Mouse (Mus musculus) adrenal gland, adult 18-20 months (tissue): ENCODE measurements around the gene Sgsm2. TPM values are rescaled to one million over a fixed set of nuclear protein-coding genes. Genes with fewer than 3 reads are reported as not detected.

Experiments
- DNase-seq, 2 experiments: peaks; one replicate each; pipeline ENCODE4 v3.0.0; 2021 to 2022; ENCODE audit warnings: low spot score in 2 of 2
- long read RNA-seq, 2 experiments: library from polyadenylated mRNA; stranded (forward); transcript quantifications; one replicate each; pipeline ENCODE4 v2.0.0; 2021
- total RNA-seq, 2 experiments: library from RNA; stranded (reverse); gene quantifications; 1 replicate in 1 of 2; 2 replicates in 1 of 2; pipeline ENCODE4 v1.2.3; 2021

The Sgsm2 gene
- total RNA-seq, result 10 to 100 TPM; 15.9 to 27.5 TPM
- long read RNA-seq, experiment 1, partial matches to known transcripts, result 5 of 5 reads
- long read RNA-seq, experiment 1, other reads (novel, unspliced or antisense), result 0 of 5 reads
- long read RNA-seq, experiment 2, partial matches to known transcripts, result 1 of 10 reads
- long read RNA-seq, experiment 2, other reads (novel, unspliced or antisense), result 9 of 10 reads

- peak; percentile 72 to 73 for DNase-seq
These were observed at the start of gene Sgsm2 for GRCm38 (mm10) chr11:74896901-74897677. Gene Sgsm2 (minus strand): TSS chr11:74897060.

DNA sequence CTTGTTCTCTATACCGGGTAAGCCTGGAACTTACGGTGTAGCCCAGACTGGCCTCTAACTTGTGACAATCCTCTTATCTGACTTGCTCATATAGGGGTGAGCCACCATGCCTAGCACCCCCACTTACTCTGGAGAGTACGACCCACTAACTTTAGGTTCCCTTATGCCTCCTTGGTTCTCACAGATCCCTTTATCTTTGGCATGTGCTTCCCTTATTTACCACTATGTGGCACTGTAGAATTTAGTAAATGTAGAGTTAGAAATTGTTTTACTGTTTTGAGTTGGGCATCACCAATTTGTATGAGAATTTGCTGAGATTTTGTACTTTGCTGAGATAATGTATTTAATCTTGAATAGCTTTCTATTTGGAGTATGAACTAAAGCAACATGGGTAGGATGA, 49.5 kb upstream of the Sgsm2 start:
- DNase-seq, result no peak

- DNase-seq, result no peak
These were observed 33.5 kb upstream of the Sgsm2 start for GRCm38 (mm10) chr11:74930391-74930790.

- no peak for DNase-seq
These were observed 32.3 kb upstream of the Sgsm2 start for GRCm38 (mm10) chr11:74929111-74929510.

- no peak for DNase-seq
These were observed 30.4 kb upstream of the Sgsm2 start for GRCm38 (mm10) chr11:74927236-74927725.

GRCm38 (mm10) chr11:74926388-74927005, 29.6 kb upstream of the Sgsm2 start:
- DNase-seq, result peak in 1 of 2 experiments; percentile 31

DNA sequence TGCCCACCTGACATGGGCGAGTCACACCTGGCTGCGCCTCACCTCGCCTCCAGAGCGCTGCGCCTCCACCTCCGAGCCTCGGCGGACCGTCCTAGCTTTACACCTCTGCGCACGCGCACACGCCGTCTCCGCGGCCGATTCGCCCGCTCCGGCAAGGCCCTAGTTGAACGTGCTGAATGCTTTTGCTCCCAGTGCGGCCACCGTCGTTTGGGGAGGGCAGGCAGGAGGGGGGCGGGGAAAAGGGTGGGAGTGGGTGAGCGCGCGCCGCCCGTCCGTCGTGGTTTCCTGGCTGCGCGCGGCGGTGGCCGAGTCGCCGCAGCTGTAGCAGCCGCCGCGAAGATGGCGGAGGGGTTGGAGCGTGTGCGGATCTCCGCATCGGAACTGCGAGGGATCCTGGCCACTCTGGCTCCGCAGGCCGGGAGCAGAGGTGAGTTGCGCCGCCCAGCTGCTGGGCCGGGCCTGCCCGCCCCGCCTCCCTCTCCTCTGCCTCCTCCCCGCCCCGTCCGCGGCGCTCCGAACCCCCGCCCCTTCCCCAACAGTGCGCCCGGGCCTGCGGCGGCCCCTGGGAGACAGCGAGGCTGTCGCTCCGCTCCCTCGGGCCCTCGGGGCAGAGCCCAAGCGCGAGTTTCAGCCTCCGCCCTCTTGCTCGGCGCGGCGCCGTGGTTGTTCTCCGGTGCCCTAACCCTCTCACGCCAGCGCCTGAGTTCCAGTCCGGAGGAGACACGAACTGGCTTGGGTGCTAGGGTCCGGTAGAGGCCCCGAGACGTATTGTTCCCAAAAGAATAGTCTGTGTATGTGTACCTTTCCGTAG, 28.9 kb upstream of the Sgsm2 start, which contains the start of the genes Smg6 and Srr:
TSS of gene Smg6 (plus strand) at position 247 of the 811 bp plus-strand sequence.
TSS of gene Srr (minus strand) at position 372 of the 811 bp plus-strand sequence.
- peak; percentile 89 to 90 for DNase-seq

- DNase-seq, result peak; percentile 24 to 40
These were observed 27.3 kb upstream of the Sgsm2 start for GRCm38 (mm10) chr11:74924149-74924548.

DNA sequence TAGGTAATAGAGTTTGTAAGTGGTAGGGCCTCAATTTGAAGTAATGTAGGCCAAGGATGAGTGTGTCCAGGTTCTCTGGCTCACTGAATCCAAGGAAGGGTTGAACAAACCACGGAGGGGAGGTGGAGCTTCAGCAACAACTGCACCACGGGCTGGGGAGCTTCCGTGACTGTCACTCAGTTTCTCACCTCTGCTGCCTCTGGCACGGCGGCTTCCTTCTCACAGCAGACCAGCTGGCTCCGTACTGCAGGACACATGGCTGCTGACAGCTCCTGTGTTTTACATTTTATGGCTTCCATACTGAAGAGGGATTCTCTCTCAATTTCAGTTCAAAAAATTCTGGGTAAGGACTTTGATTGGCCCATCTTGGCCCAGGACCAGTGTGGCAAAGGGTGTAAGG, 22.4 kb upstream of the Sgsm2 start:
- DNase-seq, result no peak

GRCm38 (mm10) chr11:74912492-74912891, 15.6 kb upstream of the Sgsm2 start:
- no peak for DNase-seq

GRCm38 (mm10) chr11:74909978-74910377, 13.1 kb upstream of the Sgsm2 start:
- no peak for DNase-seq

- no peak for DNase-seq
These were observed 11.9 kb upstream of the Sgsm2 start for GRCm38 (mm10) chr11:74908618-74909399.

GRCm38 (mm10) chr11:74907850-74908249, 11.0 kb upstream of the Sgsm2 start:
- no peak for DNase-seq

GRCm38 (mm10) chr11:74902416-74902815, 5.6 kb upstream of the Sgsm2 start:
- no peak for DNase-seq

- no peak for DNase-seq
These were observed 4.7 kb upstream of the Sgsm2 start for GRCm38 (mm10) chr11:74901555-74901954.

DNA sequence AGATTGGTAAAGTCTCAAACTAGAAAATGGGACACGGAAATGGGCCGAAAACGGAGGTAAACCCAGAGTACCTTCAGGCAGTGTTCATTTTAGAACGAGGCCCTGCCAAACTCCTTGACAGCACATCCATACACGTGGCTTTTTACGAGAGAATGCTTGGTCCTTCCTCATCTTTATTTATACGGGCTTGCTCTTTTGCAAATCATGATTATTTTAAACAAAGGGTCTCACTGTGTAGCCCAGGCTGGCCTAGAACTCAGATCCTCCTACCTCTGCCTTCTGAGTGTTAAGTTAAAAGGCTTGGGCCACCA, 1.6 kb upstream of the Sgsm2 start:
- no peak for DNase-seq

DNA sequence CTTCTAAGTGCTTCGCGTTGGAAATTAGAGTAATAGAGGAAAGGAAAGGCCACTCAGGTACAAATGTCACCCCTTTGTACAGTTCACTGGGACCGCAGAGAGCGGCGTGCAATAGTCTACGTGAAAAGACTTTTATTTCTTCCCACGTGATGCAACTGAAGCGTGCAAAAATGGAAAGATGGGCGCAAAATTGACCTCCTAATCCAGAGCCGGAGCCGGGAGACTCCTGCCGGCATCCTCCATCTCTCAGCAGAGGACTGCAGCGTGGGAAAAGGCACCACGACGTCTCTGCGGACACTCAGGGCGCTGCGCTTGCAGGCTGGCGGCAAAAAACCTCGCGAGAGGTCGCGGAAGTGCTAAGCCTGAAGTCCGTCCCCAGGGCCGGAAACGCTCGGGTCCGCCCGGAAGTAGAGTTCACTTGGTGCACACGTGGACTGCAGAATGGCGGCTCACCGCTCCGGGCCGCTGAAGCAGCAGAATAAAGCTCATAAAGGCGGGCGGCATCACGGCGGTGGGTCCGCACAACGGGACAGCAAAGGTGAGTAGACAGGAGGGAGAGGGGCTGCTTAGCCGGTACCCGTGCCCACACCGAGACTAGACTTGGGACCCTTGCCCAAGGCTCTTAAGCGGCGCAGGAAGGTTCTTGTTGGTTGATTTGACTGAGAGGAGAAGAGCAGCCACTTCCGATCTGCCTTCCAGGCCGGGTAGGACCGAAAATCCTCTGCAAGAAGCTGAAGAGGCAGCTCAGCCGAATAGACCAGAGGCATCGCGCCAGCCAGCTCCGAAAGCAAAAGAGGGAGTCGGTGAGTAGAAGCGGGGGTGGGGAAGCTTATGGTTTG, 1.0 kb upstream of the Sgsm2 start, which contains the start of gene Tsr1:
TSS of gene Tsr1 (plus strand) at position 394 of the 839 bp plus-strand sequence.
- peak; percentile 82 to 84 for DNase-seq

DNA sequence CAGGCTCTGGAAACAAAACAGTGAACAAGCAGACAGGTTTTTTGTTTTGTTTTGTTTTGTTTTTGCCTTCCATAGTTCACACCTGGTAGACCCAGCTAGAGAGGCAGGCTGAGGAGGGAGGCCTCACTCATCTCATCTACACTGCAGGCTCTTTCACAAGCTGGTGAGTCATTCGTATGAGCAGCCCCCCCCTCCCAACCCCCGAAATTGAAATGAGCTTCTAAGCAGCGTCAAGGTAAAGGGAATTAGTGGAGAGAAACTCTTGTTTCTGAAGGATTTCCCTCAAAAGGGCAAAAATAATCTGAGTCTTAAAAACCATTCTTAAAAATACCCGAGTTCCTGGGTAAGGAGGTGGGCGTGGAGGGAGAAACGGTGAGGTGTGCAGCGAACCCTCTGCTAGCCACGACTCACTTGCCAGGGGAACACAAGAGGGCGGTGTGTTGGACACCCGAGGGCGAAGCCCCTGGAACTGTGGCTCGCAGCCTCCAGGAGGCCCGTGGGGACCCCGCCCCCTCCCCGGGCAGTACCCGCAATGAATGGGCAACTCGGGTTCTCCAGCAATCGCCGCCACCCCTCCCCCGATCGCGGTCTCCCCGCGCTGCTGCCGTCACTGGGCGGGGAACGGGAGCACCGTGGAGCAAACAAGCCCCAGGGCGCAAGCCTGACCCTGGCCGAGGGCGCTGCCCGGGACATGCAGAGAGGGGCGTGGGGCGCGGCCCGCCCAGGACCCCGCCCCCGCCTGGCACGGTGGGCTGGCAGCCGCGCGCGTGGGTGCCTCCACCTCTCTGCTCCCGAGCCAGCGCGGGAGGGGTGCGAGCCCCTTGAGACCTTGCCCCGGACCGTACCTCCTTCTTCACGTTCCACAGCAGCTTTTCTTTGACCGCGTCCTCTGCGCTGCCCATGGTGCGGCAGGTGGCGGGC, 620 bp downstream of the Sgsm2 start:
- peak; percentile 75 to 78 for DNase-seq
